ENCODE assay signal across 9 mouse cellular contexts in genomic region chr4:154958171-154958570, GRCm38 (mm10). TPM values are rescaled to one million over a fixed set of nuclear protein-coding genes. Genes with fewer than 3 reads are reported as not detected.
DNase-seq lines count a peak whose midpoint lies in the region; ATAC-seq and TF ChIP-seq lines count a peak whose summit lies in the region.
"Had no signal": no experiment of that assay in that cellular context is flagged by ENCODE, and none has a peak within 500 bp of the region (broad histone marks: within the 10 kb centered on the region; RNA-seq: fewer than 3 reads in every experiment).

No protein-coding gene starts in this region.

- no peaks in the 10 kb centered on the region for H3K9me3 ChIP-seq in hindbrain, embryonic 13.5 days
- H3K9me3 ChIP-seq in liver, embryonic 12.5 days (replicated peaks), result no peaks in the 10 kb centered on the region

- peaks cover 75% of the 10 kb centered on the region for H3K4me1 ChIP-seq in hindbrain, embryonic 13.5 days (replicated peaks)
- H3K4me1 ChIP-seq in liver, embryonic 12.5 days, result peaks cover 32% of the 10 kb centered on the region

- intact Hi-C loops in gastrocnemius, adult 2 months (cut with DNase I), result no loop called here

- peak; percentile 29; the same call in 1 of the 2 replicates for ATAC-seq in hindbrain, embryonic 13.5 days (ENCODE audit: low FRiP score)
- no peak for ATAC-seq in liver, embryonic 12.5 days
- ATAC-seq in erythroid progenitor cell, adult 5-6 weeks (replicated peaks; ENCODE audit: low FRiP score, poor library complexity, severe bottlenecking), result no peak

- peak overlapping the region; percentile 7; the same call in 1 of the 2 replicates for H3K9ac ChIP-seq in hindbrain, embryonic 13.5 days
- H3K9ac ChIP-seq in liver, embryonic 12.5 days, result no peak overlapping the region

- peak; percentile 49 for DNase-seq in gastrocnemius, adult 2 months
- no peak for DNase-seq in gastrocnemius, adult 8-10 months (ENCODE audit: low spot score in 2 of 2)
- DNase-seq in thymus, postnatal 14 days, result peak; percentile 60
- no peak for DNase-seq in thymus, postnatal 25 days
- DNase-seq in right cerebral cortex, postnatal 4 days, result peak; percentile 75

- no peak for TF ChIP-seq CTCF in gastrocnemius, adult 2 months (IDR thresholded peaks at IDR 0.05)

- H3K27me3 ChIP-seq in hindbrain, embryonic 13.5 days, result peaks cover 63% of the 10 kb centered on the region
- peaks cover 100% of the 10 kb centered on the region for H3K27me3 ChIP-seq in liver, embryonic 12.5 days (replicated peaks)

- H3K4me3 ChIP-seq in gastrocnemius, adult 2 months, result no peak overlapping the region
- 0 out of 2 replicates have a peak overlapping the region, but pooled peaks have one; percentile 0 for H3K4me3 ChIP-seq in hindbrain, embryonic 13.5 days
- H3K4me3 ChIP-seq in liver, embryonic 12.5 days, result peak overlapping the region; percentile 9; the same call in 1 of the 2 replicates
- H3K4me3 ChIP-seq: myocyte had no signal

- no peaks in the 10 kb centered on the region for H3K36me3 ChIP-seq in hindbrain, embryonic 13.5 days
- no peaks in the 10 kb centered on the region for H3K36me3 ChIP-seq in liver, embryonic 12.5 days

- H3K4me2 ChIP-seq in hindbrain, embryonic 13.5 days, result peak overlapping the region; percentile 39
- H3K4me2 ChIP-seq in liver, embryonic 12.5 days, result peak overlapping the region; percentile 39

- no peak overlapping the region for H3K27ac ChIP-seq in gastrocnemius, adult 2 months
- peak overlapping the region; percentile 18 for H3K27ac ChIP-seq in hindbrain, embryonic 13.5 days
- H3K27ac ChIP-seq in liver, embryonic 12.5 days, result no peak overlapping the region

- 2% methylated on average over 15 of the region's 15 CpGs for WGBS in hindbrain, embryonic 13.5 days
- 3% methylated on average over 15 of the region's 15 CpGs for WGBS in liver, embryonic 12.5 days (ENCODE audit: insufficient replicate concordance)

RNA-seq across cellular contexts. Expression of gene Hes5, which starts 2.6 kb away (rescaled TPM):
- total RNA-seq in gastrocnemius, adult 2 months (2021), result not detected
- total RNA-seq in gastrocnemius, adult 8-10 months (2022), result not detected
- polyA plus RNA-seq in hindbrain, embryonic 13.5 days (2015; fragmentation: Nextera tagmentation; extraction: Ambion mirVana), result 154 and 185 TPM in 2 replicates
- 0.12 TPM in 1 of 2 replicates, not detected in the other for polyA plus RNA-seq in liver, embryonic 12.5 days (2016; fragmentation: Nextera tagmentation; extraction: Ambion mirVana)
- not detected in 2 replicates for total RNA-seq in erythroid progenitor cell, adult 5-6 weeks (2015; ENCODE audit: low replicate concordance)
- total RNA-seq in erythroid progenitor cell, adult 5-6 weeks (2017; ENCODE audit: low replicate concordance), result not detected in 2 replicates
- polyA plus RNA-seq: myocyte had no signal

RNA-seq across cellular contexts. Expression of gene Pank4, which starts 5.8 kb away (rescaled TPM):
- 10 to 100 TPM; 33.8 to 43.6 TPM for total RNA-seq in gastrocnemius, adult 2 months (2021)
- 10 to 100 TPM; 28.2 to 31.7 (median 31.5) TPM for total RNA-seq in gastrocnemius, adult 8-10 months (2022)
- polyA plus RNA-seq in hindbrain, embryonic 13.5 days (2015; fragmentation: Nextera tagmentation; extraction: Ambion mirVana), result 37.4 and 38.1 TPM in 2 replicates
- 33.4 and 34.0 TPM in 2 replicates for polyA plus RNA-seq in liver, embryonic 12.5 days (2016; fragmentation: Nextera tagmentation; extraction: Ambion mirVana)
- 61.3 and 78.0 TPM in 2 replicates for total RNA-seq in erythroid progenitor cell, adult 5-6 weeks (2015; ENCODE audit: low replicate concordance)
- 40.0 and 50.1 TPM in 2 replicates for total RNA-seq in erythroid progenitor cell, adult 5-6 weeks (2017; ENCODE audit: low replicate concordance)

RNA-seq across cellular contexts. Expression of gene Tnfrsf14, which starts 29.8 kb away (rescaled TPM):
- 1 to 10 TPM; 1.1 to 2.5 TPM for total RNA-seq in gastrocnemius, adult 2 months (2021)
- total RNA-seq in gastrocnemius, adult 8-10 months (2022), result 1 to 10 TPM; 1.2 to 3.5 (median 1.9) TPM
- 0.22 and 0.25 TPM in 2 replicates for polyA plus RNA-seq in hindbrain, embryonic 13.5 days (2015; fragmentation: Nextera tagmentation; extraction: Ambion mirVana)
- polyA plus RNA-seq in liver, embryonic 12.5 days (2016; fragmentation: Nextera tagmentation; extraction: Ambion mirVana), result 62.9 and 65.0 TPM in 2 replicates
- total RNA-seq in erythroid progenitor cell, adult 5-6 weeks (2015; ENCODE audit: low replicate concordance), result 845 and 899 TPM in 2 replicates
- 775 and 1,097 TPM in 2 replicates for total RNA-seq in erythroid progenitor cell, adult 5-6 weeks (2017; ENCODE audit: low replicate concordance)

RNA-seq across cellular contexts. Expression of gene Fam213b, which starts 59.2 kb away (rescaled TPM):
- 100 to 1,000 TPM in 1 of 2 experiments, 10 to 100 TPM in 1; 67.9 to 100 TPM for total RNA-seq in gastrocnemius, adult 2 months (2021)
- total RNA-seq in gastrocnemius, adult 8-10 months (2022), result 10 to 100 TPM; 84.8 to 99.7 (median 97.8) TPM
- polyA plus RNA-seq in hindbrain, embryonic 13.5 days (2015; fragmentation: Nextera tagmentation; extraction: Ambion mirVana), result 44.1 and 48.8 TPM in 2 replicates
- polyA plus RNA-seq in liver, embryonic 12.5 days (2016; fragmentation: Nextera tagmentation; extraction: Ambion mirVana), result 10.2 and 11.3 TPM in 2 replicates
- total RNA-seq in erythroid progenitor cell, adult 5-6 weeks (2015; ENCODE audit: low replicate concordance), result 2.5 and 13.7 TPM in 2 replicates
- total RNA-seq in erythroid progenitor cell, adult 5-6 weeks (2017; ENCODE audit: low replicate concordance), result 6.1 and 13.0 TPM in 2 replicates

Comparison
In these comparisons a context has a peak if more than half of its experiments do, and no peak if none do; other contexts are left out.
1. DNase-seq: peak in gastrocnemius, adult 2 months (single experiment), thymus, postnatal 14 days (single experiment) and right cerebral cortex, postnatal 4 days (single experiment); none in gastrocnemius, adult 8-10 months (0 of 2) and thymus, postnatal 25 days (single experiment).
2. RNA of gene Tnfrsf14, which starts 29.8 kb away (total RNA-seq): 775 to 1,097 TPM in erythroid progenitor cell, adult 5-6 weeks; 1.1 to 2.5 TPM in gastrocnemius, adult 2 months and 1.2 to 3.5 TPM in gastrocnemius, adult 8-10 months; every median in the first group is over 100 times any median in the second.